Mouse (Mus musculus) liver, postnatal 0 days (tissue): ENCODE data around the gene Sctr.

Experiments
- CTCF ChIP-seq: sonication (generic); IDR thresholded peaks from 2 replicates; pipeline ENCODE4 v1.5.1; 2016; ENCODE audit warnings: antibody characterized with exemption, low read depth
- EP300 ChIP-seq: IDR thresholded peaks from 2 replicates; pipeline ENCODE4 v1.6.1; 2016; ENCODE audit warnings: antibody characterized with exemption, low read depth, mild to moderate bottlenecking

DNA sequence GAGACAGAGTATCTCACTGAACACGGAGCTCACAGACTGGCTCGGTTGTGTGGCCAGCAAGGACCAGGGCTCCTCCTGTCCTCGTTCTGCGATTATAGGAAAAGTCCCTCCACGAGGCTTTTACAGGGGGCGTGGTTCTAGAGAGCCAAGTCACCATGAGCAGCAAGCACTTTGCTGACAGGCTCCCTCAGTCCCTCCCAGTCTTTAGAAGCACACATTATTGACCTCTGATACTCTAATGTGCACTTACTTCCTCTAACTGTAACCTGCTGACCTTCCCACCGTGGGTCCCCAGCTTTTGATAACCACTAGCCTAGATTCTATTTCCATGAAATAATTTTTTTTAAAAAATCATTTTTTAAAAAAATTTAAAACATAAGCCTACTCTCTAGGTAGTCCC is 46.8 kb upstream of the Sctr start:
- no peak for TF ChIP-seq CTCF
- no peak for TF ChIP-seq EP300
